Mouse (Mus musculus): Measurements from ENCODE around the gene Memo1.
A peak's percentile ranks its signal among the peaks of the same experiment; 100 is the strongest.
"Not testable (repeated sequence)": the region's sequence is repeated elsewhere in the genome, so short reads cannot be mapped to it uniquely, and the experiment has no call there.

Memo1 gene

DNA sequence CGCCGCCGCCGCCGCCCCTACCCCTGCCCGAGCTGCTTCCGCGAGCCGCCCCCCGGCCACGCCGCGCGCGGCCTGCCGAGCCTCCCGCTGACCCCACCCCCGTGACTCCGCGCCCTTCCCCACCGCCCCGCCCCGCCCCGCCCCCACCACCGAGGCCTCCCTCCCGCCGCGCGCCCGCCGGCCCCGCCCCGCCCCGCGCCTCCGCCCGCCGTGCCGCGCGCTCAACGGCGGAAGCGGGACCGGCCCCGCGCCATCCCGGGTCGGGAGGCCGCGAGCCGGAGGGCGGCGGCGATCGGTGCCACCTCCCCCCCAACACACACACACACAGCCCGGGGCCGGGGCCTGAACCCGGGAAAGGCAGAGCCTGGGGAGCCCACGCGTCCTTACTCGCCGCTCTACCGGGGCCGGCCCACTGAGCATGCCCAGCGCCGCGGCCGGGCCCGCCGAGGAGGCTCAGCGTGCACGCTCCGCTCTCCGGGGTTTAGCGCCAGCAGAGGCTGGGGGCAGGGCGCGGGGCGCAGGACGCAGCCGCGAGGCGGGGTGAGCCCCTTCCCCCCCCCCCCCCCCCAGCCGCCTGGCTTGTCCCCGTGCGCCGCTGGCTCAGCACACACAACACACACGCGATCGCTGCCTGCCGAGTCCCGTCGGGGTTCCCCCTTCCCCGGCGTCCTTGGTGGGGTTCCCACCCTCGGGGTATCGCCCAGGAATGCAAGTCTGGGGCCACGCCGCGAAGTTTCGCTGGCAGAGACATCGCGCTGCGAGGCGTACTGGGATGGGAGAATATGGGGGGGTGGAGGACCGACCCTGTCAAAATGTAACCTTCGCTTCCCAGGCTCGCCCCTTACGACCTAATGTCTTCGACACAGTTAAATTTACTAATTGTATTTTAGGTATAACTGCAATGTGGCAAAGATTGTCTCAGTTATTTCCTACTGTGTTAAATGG lies at the start of gene Memo1:
Gene Memo1 (minus strand): TSS at position 496 of the 945 bp plus-strand sequence.
- DNase-seq: peak; percentile 92

DNA sequence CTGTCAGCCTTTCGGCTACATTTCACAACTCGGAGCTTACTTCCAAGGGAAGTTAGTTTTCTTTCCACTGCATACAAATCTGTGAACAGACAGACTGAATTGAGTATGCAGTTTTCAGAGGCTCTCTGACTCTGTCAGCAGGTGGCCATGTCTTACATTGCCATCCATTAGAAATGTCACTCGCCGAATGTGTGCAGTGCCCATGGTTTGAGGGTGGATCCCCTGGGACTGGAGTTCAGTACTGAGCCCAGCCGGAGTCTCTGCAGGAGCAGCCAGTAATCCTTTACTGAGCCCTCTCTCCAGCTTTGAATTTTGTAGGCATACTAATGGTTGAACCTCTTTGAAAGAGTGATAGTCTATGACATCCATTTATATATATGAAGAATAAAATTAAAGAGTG lies 45.8 kb upstream of the Memo1 start:
- DNase-seq: no peak

DNA sequence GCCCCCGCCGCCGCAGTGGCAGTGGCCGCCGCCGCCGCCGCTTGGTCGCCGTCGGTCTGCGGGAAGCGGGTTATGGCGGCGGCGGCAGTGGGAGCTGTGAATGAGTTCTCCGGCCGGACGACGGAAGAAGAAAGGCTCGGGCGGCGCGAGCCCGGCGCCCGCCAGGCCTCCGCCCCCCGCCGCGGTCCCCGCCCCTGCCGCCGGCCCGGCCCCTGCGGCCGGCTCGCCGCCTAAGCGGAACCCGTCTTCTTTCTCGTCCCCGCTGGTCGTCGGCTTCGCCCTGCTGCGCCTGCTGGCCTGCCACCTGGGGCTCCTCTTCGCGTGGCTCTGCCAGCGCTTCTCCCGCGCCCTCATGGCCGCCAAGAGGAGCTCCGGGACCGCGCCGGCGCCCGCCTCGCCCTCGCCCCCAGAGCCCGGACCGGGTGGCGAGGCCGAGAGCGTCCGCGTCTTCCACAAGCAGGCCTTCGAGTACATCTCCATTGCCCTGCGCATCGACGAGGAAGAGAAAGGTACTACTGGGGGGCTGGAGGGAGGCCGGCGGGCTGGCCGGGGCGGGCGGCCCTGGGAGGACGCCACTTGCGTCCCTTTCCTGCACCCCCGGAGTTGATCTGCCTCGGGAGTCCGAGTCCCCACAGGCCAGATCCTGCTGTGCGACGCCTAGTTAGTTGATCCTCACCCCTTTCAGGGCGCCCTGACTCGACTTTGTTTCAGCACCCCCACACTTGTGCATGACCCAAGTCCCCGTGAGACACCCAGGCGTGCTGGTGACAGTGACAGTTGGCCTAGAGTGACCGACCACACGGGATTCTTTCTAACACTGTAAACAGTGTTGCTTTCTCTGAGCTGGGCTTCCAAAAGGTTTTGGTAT lies 43.9 kb upstream of the Memo1 start, which contains the start of gene Spast:
Gene Spast (plus strand): TSS at position 51 of the 868 bp plus-strand sequence.
- DNase-seq: peak; percentile 78

DNA sequence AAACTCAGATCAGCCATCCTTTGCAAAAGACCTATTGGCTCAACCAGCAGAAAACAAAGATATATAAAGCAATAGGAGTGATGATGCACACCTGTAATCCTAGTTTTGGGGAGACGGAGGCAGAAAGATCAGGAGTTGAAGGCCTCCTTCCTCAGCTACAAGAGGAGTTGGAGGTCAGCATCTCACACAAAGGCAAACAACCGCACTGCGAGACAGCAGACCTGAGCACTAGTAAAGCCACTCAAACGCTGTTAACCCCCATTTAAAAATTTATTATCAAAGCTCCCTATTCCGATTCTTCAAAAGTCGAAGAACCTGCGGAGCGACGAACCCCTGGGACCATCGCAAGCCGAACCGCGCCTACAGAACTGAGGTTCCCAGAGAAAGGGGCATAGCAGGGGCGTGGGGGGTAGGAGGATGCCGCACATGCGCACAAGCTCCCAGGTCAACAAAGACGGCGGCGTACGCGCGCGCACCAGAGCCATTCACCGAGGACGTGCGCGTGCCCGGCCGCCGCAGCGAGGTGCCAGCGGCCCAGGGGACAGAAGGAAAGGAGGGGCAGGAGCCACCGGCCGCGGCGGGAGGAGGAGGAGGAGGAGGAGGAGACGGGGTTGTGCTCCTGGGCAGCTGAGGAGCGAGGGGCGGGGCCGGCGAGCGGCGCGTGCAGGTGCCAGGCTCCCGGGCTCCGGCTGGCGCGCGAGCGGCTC lies 43.1 kb upstream of the Memo1 start:
- DNase-seq: peak; percentile 98

DNA sequence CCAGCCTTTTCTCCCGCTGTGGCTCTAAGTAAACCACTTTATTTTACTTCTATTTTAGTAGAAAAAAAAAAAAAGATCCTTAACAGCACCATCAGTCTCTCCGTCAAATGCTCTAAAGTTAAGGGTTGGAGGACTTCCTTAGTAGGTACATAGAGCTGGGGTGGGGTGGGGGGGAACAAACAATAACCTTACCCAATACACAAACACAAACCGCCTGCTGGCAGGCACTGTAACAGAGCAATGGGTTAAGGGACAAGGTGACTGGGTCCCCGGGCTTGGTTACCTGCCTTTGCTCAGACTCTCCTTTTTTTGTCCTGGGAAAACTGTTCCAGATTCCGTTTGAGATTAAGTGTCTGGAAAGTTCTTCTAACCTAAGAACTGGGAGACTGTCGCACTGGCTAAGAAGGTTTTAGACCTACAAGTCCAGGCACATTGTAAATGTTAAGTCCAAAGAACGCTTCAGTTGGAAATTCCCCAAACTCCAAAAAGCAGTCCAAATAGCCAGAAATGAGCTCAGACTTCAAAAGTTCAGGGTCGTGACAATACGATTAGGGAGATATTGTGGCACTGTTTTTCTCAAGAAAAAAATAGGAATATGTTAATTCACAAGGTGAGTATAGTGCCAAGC lies 35.8 kb upstream of the Memo1 start:
- DNase-seq: no peak

DNA sequence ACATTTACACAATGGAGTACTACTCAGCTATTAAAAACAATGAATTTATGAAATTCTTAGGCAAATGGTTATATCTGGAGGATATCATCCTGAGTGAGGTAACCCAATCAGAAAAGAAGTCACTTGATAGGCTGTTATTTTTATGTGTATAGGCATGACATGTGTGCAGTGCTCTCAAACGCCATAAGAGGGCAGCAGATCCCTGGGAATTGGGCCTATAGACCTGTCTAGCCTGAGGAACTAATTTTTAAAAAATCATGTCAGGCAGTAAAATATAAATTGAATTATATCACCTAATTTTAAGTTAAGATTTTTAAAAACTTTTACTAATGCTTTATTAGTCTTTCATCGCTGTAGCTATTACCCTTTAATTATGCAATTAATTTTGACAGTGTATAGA lies 32.8 kb upstream of the Memo1 start:
- peak; percentile 64 for DNase-seq

DNA sequence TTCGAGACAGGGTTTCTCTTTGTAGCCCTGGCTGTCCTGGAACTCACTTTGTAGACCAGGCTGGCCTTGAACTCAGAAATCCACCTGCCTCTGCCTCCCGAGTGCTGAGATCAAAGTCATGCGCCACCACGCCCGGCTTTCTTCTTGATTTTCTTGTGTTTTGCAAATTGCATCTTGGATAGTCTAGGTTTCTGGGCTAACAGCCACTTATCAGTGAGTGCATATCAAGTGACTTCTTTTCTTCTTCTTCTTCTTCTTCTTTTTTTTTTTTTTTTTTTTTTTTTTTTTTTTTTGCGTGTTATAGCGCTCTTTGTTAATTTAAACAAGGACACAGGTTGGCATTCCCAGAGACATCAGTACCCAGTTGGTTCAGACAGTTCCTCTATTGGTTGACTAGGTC lies 31.9 kb upstream of the Memo1 start:
- not testable (repeated sequence) for DNase-seq

DNA sequence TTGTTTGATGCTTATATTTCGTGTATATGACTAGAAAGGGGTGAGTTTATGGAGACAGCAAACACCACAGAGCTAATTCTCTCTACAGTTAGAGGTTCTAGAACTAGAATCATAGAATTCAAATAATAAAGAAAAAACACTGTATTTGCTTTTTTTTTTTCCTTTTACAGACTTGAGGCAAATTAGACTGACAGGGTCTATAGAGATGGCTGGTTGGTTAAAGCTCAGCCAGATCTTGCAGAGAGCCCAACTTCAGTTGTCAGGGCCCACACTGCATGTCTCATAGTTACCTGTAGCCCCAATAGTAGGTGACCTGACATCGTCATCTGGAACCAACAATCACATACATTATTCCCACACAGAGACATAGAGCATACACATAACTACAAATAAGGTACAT lies 28.5 kb upstream of the Memo1 start, which contains the start of gene Dpy30:
Gene Dpy30 (minus strand): TSS at position 101 of the 400 bp plus-strand sequence.
- no peak for DNase-seq

DNA sequence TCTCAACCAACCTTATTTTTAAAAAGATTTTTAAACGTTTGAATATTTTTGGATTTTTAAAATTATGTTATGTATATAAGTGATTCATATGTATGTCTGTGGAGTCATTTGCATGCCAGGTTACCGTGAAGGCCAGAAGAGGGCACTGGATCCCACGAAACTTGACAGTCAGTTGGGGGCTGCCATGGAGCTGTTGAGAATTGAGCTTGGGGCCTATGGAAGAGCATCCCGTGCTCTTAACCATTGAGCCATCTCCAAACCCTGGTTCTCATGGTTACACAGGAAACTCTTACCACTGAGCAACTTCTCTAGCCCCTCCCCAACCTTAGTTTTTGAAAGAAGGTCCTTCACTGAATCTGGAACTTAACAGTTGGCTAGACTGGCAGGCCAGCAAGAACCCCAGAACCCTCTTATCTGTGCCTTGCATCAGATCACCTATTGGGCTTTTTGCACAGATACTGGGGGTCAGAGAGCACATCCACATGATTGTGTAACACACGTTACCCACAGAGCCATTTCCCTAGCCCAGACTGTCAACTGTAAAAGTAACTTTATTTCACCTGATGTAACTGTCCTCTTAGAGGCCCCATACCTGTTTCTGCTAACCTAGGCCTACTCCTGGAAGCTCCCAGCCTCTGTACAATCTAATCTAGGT lies 27.2 kb upstream of the Memo1 start:
- DNase-seq: peak; percentile 40

DNA sequence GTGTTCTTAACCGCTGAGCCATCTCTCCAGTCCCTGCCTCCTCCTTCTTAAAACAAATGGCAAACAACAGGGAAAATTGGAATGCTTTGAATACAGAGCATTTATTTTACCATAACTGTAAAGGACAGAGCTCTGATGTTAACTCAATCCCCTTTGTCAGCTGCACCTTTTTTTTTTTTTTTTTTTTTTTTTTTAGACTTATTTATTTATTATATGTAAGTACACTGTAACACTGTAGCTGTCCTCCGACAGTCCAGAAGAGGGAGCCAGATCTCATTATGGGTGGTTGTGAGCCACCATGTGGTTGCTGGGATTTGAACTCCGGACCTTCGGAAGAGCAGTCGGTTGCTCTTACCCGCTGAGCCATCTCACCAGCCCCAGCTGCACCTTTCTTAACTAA lies 23.4 kb upstream of the Memo1 start:
- DNase-seq: no peak

DNA sequence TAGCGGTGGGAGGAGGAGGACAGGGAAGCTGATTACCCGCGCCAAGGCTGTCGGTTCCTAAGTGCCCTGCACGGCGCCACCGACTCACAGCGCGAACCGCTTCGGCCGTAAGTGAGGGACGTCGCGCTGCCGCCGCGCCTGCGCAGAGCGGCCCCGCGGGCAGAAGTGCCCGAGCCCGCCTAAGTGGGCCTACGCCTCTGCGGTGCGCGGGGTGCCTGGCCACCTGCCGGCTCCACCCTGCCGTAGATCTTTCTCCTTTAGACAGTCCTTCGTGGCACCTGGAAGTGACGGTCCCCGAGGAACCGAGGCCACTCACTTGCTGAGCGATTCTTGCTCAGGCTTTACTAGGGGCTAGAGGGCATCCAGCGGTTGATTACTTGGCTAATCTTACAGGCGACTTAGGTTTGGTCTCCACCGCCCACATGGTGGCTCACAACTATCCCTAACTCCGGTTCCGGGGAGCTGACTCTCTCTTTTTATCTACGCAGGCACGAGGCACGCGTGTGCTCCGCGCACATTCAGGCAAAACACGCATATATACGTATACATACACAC lies 21.1 kb upstream of the Memo1 start:
- peak; percentile 95 for DNase-seq

DNA sequence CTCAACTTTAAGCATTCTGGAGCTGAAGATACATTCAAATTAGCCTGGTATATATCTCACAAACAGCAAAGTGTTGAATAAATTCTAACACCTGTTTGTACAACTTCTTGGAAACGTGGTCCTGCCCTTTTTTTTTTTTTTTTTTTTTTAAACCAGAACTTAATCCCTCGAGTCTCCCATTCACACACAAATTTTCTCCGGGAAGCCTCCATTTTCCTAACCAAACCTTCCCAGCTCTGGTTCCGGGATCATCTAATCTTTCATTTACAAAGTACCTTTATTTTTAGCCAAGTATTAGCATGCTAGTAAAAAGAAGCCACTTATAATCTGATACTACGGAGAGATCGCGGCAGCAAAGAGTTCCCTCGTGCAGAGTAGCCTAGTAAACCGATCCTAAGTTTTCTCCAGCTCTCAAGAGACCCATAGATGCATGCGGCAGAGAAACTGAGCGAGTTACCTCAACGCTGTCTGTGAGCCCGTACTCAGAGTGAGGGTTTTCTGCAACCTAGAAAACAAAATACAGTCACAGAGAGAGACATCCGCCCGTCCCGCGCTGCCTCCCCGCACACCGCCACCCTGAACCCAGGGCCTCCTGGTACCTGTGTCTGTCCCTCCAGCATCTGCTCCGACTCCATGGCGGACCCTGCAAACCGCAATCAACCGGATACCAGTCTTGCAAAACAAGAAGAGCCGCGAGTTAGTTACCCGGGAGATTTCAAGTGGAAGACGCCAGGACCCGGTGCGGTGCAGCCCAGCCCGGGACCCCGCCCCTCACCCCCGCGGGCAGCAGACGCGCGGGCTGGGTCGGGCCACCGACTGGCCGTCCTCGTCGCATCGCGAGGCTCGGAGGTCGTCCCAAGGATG lies 20.4 kb upstream of the Memo1 start:
- DNase-seq: no peak

DNA sequence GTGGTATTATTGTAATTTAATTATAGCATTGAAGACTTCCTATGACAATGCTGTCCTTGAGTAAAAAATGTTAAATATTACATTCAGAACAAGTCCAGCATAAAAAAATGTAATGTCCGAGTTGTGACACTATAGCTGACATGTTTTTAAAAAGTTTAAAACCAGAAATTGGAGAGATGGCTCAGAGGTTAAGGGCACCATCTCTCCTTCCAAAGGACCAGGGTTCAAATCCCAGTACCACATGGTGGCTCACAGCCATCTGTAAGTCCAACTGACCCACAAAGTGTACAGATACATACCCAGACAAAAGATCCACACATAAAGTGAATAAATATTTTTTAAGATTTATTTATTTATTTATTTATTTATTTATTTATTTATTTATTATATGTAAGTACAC lies 10.7 kb upstream of the Memo1 start:
- DNase-seq: no peak

DNA sequence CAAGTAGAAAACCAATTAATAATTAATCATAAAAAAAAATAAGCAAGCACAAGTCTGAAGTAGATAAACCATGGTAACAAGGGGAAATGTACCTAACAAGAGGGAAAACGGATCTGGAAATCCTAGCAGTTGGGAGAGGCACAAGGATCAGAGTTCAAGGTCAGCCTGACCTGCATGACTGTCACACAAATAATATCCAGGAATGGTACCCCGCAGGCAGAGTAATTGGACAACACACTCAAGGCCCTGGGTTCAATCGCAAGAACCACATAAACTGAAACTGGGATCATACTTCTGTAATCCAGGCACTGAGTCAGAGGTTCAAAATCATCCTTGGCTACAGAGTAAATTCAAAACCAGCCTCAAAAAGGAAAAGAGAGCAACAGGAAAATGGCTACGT lies 10.3 kb upstream of the Memo1 start:
- DNase-seq: no peak

DNA sequence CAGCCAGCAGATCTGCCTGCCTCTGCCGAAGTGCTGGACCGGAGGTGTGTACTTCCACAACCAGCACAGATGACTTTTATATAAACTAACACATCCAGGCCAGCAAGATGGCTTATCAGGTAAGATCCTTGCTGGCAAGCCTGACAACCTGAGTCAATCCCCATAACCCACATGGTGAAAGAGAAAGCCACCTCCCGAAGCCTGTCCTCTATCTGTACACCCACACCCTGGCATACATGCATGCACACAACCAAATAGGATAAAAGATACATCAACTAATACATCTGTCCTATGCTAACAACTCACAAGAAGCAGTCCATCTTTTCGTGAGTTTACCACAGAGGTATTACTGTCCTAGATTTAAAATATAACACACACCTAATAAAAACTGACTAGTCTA lies 8.7 kb upstream of the Memo1 start:
- DNase-seq: no peak

DNA sequence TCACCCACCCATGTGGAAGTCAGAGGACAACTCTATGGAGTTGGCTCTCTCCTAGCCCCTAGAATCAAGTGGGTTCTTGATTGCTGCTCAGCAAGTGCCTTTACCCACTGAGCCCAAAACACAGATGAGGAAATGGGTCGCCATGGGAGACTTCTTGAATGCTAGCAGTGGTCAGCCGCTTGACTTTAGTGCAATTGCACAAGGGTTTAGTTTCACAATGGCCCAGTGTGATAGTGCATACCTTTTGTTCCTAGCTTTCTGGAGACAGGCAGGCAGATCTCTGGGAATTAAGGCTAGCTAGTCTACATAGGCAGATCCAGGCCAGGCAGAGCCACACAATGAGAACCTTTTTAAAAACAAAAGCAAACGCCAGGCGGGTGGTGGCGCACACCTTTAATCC lies 4.8 kb upstream of the Memo1 start:
- no peak for DNase-seq

DNA sequence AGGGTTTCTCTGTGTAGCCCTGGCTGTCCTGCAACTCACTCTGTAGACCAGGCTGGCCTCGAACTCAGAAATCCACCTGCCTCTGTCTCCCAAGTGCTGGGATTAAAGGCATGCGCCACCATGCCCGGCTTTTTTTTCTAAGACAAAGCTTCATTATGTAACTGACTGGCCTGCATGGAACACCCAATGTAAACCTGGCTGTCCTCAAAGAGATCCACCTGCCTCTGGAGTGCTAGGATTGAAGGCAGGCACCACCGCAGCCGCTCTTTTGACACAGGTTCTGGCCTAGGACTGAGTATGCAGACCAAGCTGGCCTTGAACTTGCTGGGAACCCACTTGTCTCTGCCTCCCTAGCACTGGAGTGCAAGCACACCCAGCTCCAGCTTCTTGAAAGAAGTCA lies 1.7 kb upstream of the Memo1 start:
- DNase-seq: not testable (repeated sequence)

DNA sequence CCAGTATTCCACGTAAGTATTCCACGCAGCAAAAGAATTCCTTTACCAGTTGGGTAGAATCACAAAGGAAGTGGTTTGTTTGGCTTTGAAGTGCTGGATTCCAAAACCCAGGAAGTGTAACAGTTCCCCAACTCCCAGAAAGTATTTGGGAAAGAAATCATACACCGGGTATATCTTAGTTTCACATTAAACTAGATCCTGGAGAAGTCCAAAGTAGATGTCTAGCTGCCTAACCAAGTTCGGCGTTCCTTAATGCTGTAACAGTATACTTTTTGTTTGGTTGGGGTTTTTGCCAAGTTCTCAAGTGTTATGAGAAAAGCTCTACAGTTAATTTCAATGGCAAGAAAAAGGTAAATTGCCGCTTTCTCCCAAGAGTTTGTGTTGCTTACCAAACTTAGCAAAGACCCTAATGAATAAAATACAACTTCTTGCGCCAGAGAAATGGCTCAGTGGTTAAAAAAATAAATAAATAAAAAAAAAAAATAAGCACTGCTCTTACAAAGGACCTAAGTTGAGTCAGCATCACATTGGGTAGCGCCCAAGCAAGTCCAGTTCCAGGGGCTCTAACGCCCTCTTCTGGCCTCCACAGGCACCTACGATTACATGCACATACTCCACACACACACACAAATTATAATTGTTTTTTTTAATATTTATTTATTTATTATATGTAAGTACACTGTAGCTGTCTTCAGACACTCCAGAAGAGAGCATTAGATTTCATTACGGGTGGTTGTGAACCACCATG lies 929 bp upstream of the Memo1 start:
- peak; percentile 18 for DNase-seq

DNA sequence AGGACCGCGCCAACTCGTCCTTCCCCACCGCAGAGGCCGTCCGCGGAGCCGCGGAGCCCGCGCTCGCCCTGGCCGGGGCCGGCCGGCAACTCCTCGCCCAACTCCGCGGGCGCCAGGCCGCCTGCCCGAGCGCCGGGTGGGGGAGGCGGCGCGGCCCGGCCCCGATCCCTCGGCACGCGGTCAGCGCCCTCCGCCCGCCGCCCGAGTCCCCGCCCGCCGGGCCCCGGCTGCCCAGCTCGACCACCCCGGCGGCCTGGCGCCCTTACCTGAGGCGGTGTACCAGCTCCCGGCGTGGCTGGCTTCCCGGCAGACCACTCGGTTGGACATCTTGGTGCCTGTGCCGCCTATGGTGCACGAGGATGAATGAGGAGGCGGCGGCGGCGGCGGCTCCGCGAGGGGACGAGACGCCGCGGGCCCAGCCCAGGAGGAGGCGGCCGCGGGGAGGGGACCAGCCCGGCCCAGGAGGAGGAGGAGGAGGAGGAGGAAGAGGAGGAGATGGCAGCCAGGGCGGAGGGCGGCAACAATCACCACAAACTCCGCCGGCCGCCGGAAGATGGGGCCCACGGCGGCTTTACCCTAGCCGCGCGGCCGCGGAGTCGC lies 795 bp downstream of the Memo1 start:
- DNase-seq: peak; percentile 83
